Mouse (Mus musculus): ENCODE results near the gene Tmem174.

GRCm38 (mm10) chr13:98588951-98589501 is 48.2 kb downstream of the Tmem174 start:
- peak; percentile 20; the same call in 1 of the 2 replicates for TF ChIP-seq ZC3H11A (IDR thresholded peaks at IDR 0.05; ENCODE audit: borderline replicate concordance, low read depth, low read length)
- TF ChIP-seq HCFC1 (IDR thresholded peaks at IDR 0.05; ENCODE audit: borderline replicate concordance, insufficient read depth, low read length): no peak
- no peak for TF ChIP-seq ZNF384 (IDR thresholded peaks at IDR 0.05; ENCODE audit: low read depth, low read length)
